Mouse (Mus musculus): ENCODE results near the gene Dnttip1.

DNA sequence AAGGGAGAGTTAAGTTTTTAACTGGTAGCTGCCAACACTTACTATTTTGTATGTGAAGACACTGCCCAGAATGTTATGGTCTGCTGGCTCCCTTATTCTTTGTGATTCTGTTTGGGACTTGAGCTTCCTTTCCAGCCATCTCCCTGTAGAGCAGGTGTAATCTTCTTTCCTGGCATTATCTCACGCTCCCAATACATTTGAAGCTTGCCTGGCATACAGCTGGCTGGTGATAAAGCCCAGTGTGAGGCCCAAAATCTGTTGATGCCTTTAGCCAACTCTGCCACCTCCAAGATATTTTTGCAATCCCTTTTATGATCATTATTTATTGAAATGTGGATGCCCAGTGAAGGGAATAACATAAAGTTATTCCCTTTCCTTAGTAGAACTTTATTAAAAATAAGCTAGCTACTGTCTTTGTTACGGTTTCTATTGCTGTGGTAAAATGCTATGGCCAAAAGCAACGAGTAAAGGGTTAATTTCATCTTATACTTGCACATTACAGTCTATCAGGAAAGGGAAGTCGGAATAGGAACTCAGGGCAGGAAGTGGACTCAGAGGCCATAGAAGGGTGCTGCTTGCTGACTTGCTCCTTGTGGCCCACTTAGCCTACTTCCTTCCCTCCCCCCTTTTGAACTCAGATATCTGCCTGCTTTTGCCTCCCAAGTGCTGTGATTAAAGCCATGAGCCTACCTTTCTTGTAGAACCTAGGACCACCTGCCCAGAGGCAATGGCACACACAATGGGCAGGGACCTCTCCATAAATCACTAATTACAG, 14.5 kb downstream of the Dnttip1 start:
- no peak for TF ChIP-seq CTCF (IDR thresholded peaks at IDR 0.05; ENCODE audit: control insufficient read depth, insufficient read depth, insufficient read length)
- TF ChIP-seq FOSL1 (IDR thresholded peaks at IDR 0.05; ENCODE audit: insufficient read depth, low read length, poor library complexity, severe bottlenecking) = no peak
- TF ChIP-seq MAX (IDR thresholded peaks at IDR 0.05) = no peak
- TF ChIP-seq USF1 (IDR thresholded peaks at IDR 0.05; ENCODE audit: low read depth) = no peak
- TF ChIP-seq CEBPB (IDR thresholded peaks at IDR 0.05; ENCODE audit: low read depth) = no peak
- no peak for TF ChIP-seq MYOG (IDR thresholded peaks at IDR 0.05; ENCODE audit: control insufficient read depth, extremely low read depth, insufficient read length)
- no peak for TF ChIP-seq MYOD1 (IDR thresholded peaks at IDR 0.05; ENCODE audit: control insufficient read depth, insufficient read length, low read depth)
